Mouse (Mus musculus) lung, adult 2 months (tissue): ENCODE measurements around the gene Ewsr1. TPM values are rescaled to one million over a fixed set of nuclear protein-coding genes. Genes with fewer than 3 reads are reported as not detected.

Source experiments
- DNase-seq: peaks from one replicate; pipeline ENCODE4 v3.0.0; 2022
- H3K4me1 ChIP-seq: fragments of 200-500 bp; 2 replicates; pipeline ENCODE4 v1.6.1; 2011; ENCODE audit warnings: low read length; ENCODE audit not compliant: control insufficient read depth, insufficient read depth
- H3K4me3 ChIP-seq: fragments of 200-500 bp; replicated peaks from 2 replicates; pipeline ENCODE3; 2011; ENCODE audit warnings: low read depth, mild to moderate bottlenecking, control low read depth, low read length; ENCODE audit errors: extremely low read depth
- CTCF ChIP-seq: fragments of 200-500 bp; IDR thresholded peaks from 2 replicates; pipeline ENCODE4 v1.5.1; 2011; ENCODE audit warnings: mild to moderate bottlenecking, low read length, control low read depth; ENCODE audit not compliant: insufficient read depth
- POLR2A ChIP-seq: fragments of 200-500 bp; IDR thresholded peaks from 2 replicates; pipeline ENCODE4 v1.6.1; 2011; ENCODE audit warnings: low read depth, mild to moderate bottlenecking, control low read depth, low read length, borderline replicate concordance; ENCODE audit errors: extremely low read depth
- WGBS: fragments of 180-500 bp; shearing (Covaris S2); methylation state at CpG from one replicate; pipeline ENCODE4 v1.1.7; 2018; 5-methylcytosine and 5-hydroxymethylcytosine counted together
- polyA plus RNA-seq: library from polyadenylated mRNA; depleted of rRNA; stranded (reverse); fragments of >200 nt; gene quantifications from 2 replicates; pipeline ENCODE4 v1.2.3, GENCODE M21; 2012

The Ewsr1 gene
- polyA plus RNA-seq, 1 experiment = 420 TPM

DNA sequence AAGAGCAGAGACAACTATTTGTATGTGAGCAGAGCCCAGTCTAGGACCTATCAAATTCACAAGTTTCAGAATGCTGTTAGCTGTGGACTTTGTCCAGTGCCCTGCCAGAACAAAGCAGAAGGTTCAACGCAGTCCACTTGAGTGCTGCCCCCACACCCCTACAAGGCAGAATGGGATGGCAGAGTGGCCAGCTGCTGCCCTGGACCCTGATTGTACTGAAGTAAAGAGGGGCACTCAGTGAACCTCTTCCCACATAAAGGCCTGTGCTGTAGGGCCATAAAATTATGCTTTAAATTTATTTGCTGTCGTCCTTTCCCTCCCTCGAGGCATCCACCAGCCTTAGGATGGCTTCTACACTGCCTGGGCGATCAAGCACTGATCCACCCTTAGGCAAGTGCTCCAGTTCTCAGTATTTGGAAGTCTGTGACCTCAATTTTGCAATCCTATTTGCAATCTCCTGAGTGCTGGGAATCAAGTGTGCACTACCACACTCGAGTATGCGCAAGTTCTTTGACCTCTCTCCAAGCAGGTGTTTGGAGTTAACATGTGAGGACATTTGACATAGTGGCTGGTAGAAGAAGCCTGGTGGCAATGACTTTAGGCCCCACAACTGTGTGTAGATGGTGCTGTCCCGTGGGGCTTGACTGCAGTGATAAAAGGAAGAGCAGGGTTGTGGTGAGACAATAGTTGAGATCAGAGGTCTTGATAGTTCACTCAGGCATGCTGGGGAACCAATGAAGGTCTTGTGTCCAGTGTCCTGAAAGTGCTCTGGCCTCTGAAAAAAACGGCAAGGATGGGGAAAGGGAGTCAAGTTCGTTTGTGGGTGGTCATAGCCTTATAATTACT is 30.7 kb downstream of the Ewsr1 start:
- no peak for DNase-seq
- Histone ChIP-seq H3K4me1 (peaks cover 10% of the 10 kb centered on the region), H3K4me3 (no peak overlapping the region)
- WGBS = 66% methylated on average over 9 of the region's 9 CpGs
- TF ChIP-seq POLR2A = no peak
- TF ChIP-seq CTCF = no peak

GRCm38 (mm10) chr11:5067063-5067462 is 32.0 kb downstream of the Ewsr1 start:
- H3K4me1 ChIP-seq = peaks cover 21% of the 10 kb centered on the region
- no peak overlapping the region for H3K4me3 ChIP-seq
- TF ChIP-seq POLR2A (no peak), CTCF (no peak)
- DNase-seq = no peak

DNA sequence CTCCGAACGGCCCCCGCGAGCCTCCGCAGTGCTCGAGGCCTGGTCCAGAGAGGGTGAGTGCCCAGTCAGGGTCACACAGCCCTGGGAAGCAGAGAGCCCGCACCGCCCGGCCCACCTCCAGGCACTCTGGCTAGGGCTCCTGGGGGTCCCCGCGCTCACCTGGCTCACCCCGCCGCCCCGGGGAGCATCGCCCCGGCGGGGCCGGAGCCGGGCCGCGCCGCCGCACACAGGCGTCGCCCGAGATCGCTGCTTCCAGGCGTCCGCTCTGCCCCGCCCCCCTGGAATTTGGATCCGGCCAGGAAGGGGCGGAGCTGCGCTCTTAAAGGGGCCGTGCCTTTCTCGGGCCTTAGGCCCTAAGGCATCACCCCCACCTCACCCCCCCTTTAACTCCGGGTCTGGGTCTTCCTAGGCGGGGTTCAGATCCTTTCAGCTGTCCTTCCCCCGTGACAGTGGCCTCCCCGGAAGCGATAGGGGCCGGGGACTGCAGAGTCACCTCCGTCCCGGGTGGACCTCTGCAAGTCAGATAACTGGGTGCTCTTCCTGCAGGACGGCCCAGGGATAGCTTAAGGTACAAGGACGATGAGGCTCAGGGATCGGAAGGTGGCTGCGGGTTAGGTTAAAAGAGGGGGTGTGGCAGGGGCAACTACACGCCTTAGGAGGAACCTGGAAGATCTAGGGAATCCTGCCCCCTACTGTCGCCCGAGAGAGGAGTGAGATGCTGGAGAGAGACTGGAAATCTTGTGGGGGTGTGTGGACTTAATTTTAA is 33.8 kb downstream of the Ewsr1 start, which contains the start of gene Gas2l1:
Gene Gas2l1, minus strand, starts transcription at position 272 of the 766 bp plus-strand sequence.
- 1% methylated on average over 49 of the region's 50 CpGs for WGBS
- TF ChIP-seq CTCF = peak; percentile 69
- TF ChIP-seq POLR2A = 0 out of 2 replicates have a peak, but pooled peaks have one; percentile 1
- Histone ChIP-seq H3K4me1 (peaks cover 21% of the 10 kb centered on the region), H3K4me3 (peak within 1 kb of the TSS; percentile 83)
- DNase-seq = peak; percentile 91

- no peak for DNase-seq
- Histone ChIP-seq H3K4me3 (peak overlapping the region; percentile 83), H3K4me1 (peaks cover 23% of the 10 kb centered on the region)
- TF ChIP-seq CTCF (no peak), POLR2A (no peak)
- 17% methylated on average over 38 of the region's 38 CpGs for WGBS
These were observed 34.6 kb downstream of the Ewsr1 start for GRCm38 (mm10) chr11:5064282-5065055.

- Histone ChIP-seq H3K4me3 (peak overlapping the region; percentile 83), H3K4me1 (peaks cover 29% of the 10 kb centered on the region)
- TF ChIP-seq POLR2A (no peak), CTCF (no peak)
- DNase-seq = peak; percentile 45
- 66% methylated on average over 30 of the region's 31 CpGs for WGBS
These were observed 35.3 kb downstream of the Ewsr1 start for GRCm38 (mm10) chr11:5063561-5064281.

GRCm38 (mm10) chr11:5062860-5063505 is 36.1 kb downstream of the Ewsr1 start:
- TF ChIP-seq CTCF (no peak), POLR2A (no peak)
- Histone ChIP-seq H3K4me3 (no peak overlapping the region), H3K4me1 (peaks cover 31% of the 10 kb centered on the region)
- WGBS = 73% methylated on average over 13 of the region's 13 CpGs
- no peak for DNase-seq

GRCm38 (mm10) chr11:5062326-5062725 is 36.7 kb downstream of the Ewsr1 start:
- DNase-seq = no peak
- Histone ChIP-seq H3K4me1 (peaks cover 31% of the 10 kb centered on the region), H3K4me3 (no peak overlapping the region)
- 40% methylated on average over 13 of the region's 13 CpGs for WGBS
- TF ChIP-seq POLR2A = no peak
- TF ChIP-seq CTCF = no peak

- TF ChIP-seq POLR2A = no peak; the same call in 1 of the 2 replicates
- peak; percentile 98 for DNase-seq
- Histone ChIP-seq H3K4me3 (peak overlapping the region; percentile 28), H3K4me1 (peaks cover 31% of the 10 kb centered on the region)
- WGBS = 5% methylated on average over 62 of the region's 62 CpGs
These were observed 37.5 kb downstream of the Ewsr1 start for GRCm38 (mm10) chr11:5061413-5062139.
